Mouse (Mus musculus) forebrain, embryonic 10.5 days (tissue): ENCODE results near the gene Atad5. TPM values are rescaled to one million over a fixed set of nuclear protein-coding genes. Genes with fewer than 3 reads are reported as not detected.

Source experiments
- DNase-seq: peaks from one replicate; pipeline ENCODE4 v3.0.0-alpha.2; 2017; ENCODE audit warnings: low spot score; ENCODE audit errors: extremely low spot score
- H3K27ac ChIP-seq: fragments of 300-500 bp; sonication (generic); 2 replicates; pipeline ENCODE4 v1.5.1; 2016; ENCODE audit warnings: mild to moderate bottlenecking
- H3K27me3 ChIP-seq: fragments of 300-500 bp; sonication (generic); 2 replicates; pipeline ENCODE4 v1.6.1; 2016; ENCODE audit warnings: mild to moderate bottlenecking; ENCODE audit not compliant: poor library complexity, severe bottlenecking
- H3K36me3 ChIP-seq: fragments of 300-500 bp; sonication (generic); replicated peaks from 2 replicates; pipeline ENCODE4 v1.6.1; 2016; ENCODE audit warnings: mild to moderate bottlenecking, moderate library complexity
- H3K4me1 ChIP-seq: fragments of 300-500 bp; sonication (generic); 2 replicates; pipeline ENCODE4 v1.6.1; 2016
- H3K4me3 ChIP-seq: fragments of 300-500 bp; sonication (generic); 2 replicates; pipeline ENCODE4 v1.5.1; 2016; ENCODE audit warnings: mild to moderate bottlenecking, moderate library complexity
- H3K9me3 ChIP-seq: fragments of 300-500 bp; sonication (generic); 2 replicates; pipeline ENCODE4 v1.6.1; 2016; ENCODE audit warnings: mild to moderate bottlenecking, moderate library complexity
- whole genome bisulfite sequencing: fragments of 180-500 bp; shearing (Covaris S2); methylation state at CpG from one replicate; pipeline ENCODE4 v1.1.7; 2016; 5-methylcytosine and 5-hydroxymethylcytosine counted together
- polyA plus RNA-seq: library from polyadenylated mRNA; unstranded; fragments of >200 nt; fragmentation: Nextera tagmentation; extraction: Ambion mirVana; gene quantifications from 2 replicates; pipeline ENCODE4 v1.2.1, GENCODE M21; 2016

The Atad5 gene
- polyA plus RNA-seq, 1 experiment from 2014 or later, result 20.3 TPM

DNA sequence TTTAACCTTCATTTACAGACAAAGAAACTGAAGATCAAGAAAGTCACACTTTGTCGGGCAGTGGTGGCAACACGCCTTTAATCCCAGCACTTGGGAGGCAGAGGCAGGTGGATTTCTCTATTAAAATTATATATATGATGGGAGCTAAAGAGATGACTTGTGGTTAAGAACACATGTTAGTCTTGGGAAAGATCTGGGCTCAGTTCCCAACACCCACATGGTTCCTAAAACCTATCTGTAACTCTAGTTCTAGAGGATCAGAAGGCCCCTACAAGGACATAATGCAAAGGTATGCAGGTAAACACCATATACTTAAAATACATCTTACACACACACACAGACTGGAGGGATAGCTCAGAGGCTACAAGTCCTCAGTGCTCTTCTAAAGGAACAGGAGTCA, 18.2 kb upstream of the Atad5 start:
- Histone ChIP-seq H3K27ac (no peak overlapping the region), H3K27me3 (no peaks in the 10 kb centered on the region), H3K9me3 (no peaks in the 10 kb centered on the region), H3K4me1 (no peaks in the 10 kb centered on the region), H3K36me3 (peaks cover 14% of the 10 kb centered on the region), H3K4me3 (no peak overlapping the region)
- WGBS, result 98% methylated on average over 2 of the region's 2 CpGs
- no peak for DNase-seq

DNA sequence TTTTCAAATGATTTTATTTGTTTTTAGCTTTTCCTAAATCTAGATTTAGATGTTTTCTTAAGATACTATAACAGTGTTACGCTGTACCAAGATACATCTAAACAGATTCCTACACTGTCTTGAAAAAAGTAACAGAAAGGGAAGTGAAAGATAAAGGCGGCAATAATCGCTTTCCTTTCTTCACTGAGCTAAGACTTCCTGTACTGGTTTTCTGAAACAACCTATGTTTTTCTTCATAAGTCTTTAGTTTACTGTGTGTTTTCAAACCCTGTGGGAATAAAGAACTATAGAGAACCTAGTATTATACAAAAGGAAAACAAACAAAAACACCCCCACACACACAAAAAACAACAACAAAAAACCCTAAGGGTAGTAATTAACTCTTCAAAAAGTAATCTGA, 16.8 kb upstream of the Atad5 start:
- H3K4me1 ChIP-seq, result no peaks in the 10 kb centered on the region
- H3K27me3 ChIP-seq, result no peaks in the 10 kb centered on the region
- peaks cover 19% of the 10 kb centered on the region for H3K36me3 ChIP-seq
- H3K27ac ChIP-seq, result no peak overlapping the region
- H3K4me3 ChIP-seq, result no peak overlapping the region
- no peak for DNase-seq
- WGBS, result 94% methylated on average over 3 of the region's 3 CpGs
- no peaks in the 10 kb centered on the region for H3K9me3 ChIP-seq

DNA sequence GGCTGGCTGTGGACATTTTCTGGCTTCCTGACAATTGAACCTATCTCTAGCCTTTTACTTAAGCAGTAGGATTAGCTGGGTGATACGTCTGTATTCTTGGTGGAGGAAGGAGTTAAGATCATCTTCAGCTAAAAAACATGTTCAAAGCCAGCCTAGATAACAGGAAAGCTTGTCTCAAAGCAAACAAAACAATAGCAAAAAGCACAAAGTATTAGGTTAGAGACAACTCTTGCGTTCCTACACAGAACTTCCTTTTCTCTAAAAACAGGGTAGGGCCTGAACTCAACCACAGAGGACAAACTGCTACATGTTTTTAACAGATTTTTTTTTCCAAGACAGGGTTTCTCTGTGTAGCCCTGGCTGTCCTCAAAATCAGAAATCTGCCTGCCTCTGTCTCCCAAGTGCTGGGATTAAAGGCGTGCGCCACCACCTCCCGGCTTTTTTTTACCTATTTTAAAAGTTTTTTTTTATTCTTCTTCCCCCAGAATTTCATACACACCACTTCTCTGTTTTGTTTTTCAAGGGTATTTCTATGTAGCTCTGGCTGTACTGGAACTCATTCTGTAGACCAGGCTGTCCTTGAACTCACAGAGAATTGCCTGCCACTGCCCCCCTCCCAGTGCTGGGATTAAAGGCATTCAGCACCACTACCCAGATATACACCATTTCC, 13.5 kb upstream of the Atad5 start:
- WGBS, result 95% methylated on average over 5 of the region's 5 CpGs
- DNase-seq, result no peak

DNA sequence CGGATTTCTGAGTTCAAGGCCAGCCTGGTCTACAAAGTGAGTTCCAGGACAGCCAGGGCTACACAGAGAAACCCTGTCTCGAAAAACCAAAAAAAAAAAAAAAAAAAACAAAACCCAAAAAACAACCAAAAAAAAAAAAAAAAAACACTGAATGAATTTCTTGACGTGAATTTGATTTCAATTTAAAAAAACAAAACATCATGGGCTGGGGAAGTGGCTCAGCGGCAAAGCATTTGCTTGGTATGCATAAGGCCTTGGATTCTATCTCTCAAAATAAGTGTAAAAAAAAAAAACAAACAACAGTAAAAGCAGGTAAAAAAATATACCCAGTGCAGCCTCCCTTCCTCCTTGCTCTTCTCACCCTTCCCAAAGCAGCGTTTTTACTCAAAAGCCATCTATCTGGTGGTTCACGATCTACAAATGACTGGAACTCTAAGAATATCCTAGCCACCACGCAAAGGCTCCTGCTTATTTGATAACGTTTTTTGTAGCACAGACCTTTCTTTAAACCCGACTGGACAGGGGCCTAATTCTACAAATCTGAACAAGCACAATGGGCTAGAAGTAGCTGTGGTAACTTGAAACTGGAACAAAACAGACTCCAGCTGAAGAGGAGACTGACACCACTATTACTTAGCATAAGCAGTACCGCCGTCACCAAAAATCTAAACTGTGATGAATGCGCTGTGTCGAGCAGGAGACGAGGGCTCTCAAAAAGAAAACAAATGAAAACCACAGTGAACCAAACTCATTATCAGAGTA, 11.2 kb upstream of the Atad5 start:
- peaks cover 26% of the 10 kb centered on the region for H3K4me1 ChIP-seq

More for the DNA sequence above, 13.5 kb upstream of the Atad5 start:
- peaks cover 31% of the 10 kb centered on the region for H3K36me3 ChIP-seq
- no peaks in the 10 kb centered on the region for H3K27me3 ChIP-seq
- H3K9me3 ChIP-seq, result no peaks in the 10 kb centered on the region
- no peak overlapping the region for H3K27ac ChIP-seq
- H3K4me1 ChIP-seq, result peaks cover 14% of the 10 kb centered on the region
- H3K4me3 ChIP-seq, result no peak overlapping the region

DNA sequence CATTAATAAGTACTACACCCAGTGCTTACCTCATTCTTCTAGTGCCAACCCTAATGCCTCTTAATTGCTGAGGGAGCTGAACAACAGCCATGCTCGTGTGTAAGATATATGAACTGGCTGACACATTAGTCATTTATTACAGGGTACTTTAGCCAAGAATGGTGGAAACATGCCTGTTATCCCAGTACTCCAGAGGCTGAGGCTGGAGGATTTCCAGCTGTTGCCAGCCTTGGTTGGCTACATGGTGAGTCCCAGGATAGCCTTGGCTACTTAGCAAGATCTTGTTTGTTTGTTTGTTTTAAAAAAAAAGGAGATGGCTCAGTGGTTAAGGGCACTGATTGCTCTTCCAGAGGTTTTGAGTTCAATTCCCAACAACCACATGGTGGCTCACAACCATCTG, 10.4 kb upstream of the Atad5 start:
- DNase-seq, result no peak
- H3K9me3 ChIP-seq, result no peaks in the 10 kb centered on the region
- H3K27me3 ChIP-seq, result no peaks in the 10 kb centered on the region
- no peak overlapping the region for H3K27ac ChIP-seq
- H3K4me3 ChIP-seq, result no peak overlapping the region
- H3K36me3 ChIP-seq, result peaks cover 30% of the 10 kb centered on the region
- H3K4me1 ChIP-seq, result peaks cover 26% of the 10 kb centered on the region
- 79% methylated on average over 1 of the region's 1 CpGs for WGBS

More for the DNA sequence above, 11.2 kb upstream of the Atad5 start:
- DNase-seq, result no peak
- Histone ChIP-seq H3K36me3 (peaks cover 31% of the 10 kb centered on the region), H3K4me3 (no peak overlapping the region), H3K27me3 (no peaks in the 10 kb centered on the region), H3K9me3 (no peaks in the 10 kb centered on the region), H3K27ac (no peak overlapping the region)
- 78% methylated on average over 13 of the region's 14 CpGs for WGBS

DNA sequence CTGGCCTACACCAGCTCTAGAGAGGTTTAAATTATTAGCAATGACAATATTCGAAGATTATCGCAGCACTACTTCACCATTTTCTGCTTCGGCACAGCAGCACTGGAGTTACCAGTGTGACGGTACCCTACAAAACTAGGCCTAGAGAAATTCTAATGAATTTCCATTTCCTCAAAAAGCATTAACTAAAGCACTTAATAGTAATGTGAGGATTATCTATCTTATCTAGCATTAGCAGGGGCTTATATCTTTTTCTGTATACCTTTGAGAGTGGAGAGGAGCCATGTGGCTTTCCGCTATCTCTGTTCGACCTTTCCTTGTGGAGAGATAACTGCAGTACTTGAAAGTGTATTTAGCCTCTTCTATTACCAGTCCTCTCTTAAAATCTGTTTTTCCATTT, 9.4 kb upstream of the Atad5 start:
- 70% methylated on average over 6 of the region's 6 CpGs for WGBS
- peaks cover 26% of the 10 kb centered on the region for H3K4me1 ChIP-seq
- DNase-seq, result no peak
- H3K4me3 ChIP-seq, result peak overlapping the region; percentile 97
- H3K27ac ChIP-seq, result peak overlapping the region; percentile 99
- peaks cover 25% of the 10 kb centered on the region for H3K36me3 ChIP-seq
- H3K27me3 ChIP-seq, result no peaks in the 10 kb centered on the region
- no peaks in the 10 kb centered on the region for H3K9me3 ChIP-seq

DNA sequence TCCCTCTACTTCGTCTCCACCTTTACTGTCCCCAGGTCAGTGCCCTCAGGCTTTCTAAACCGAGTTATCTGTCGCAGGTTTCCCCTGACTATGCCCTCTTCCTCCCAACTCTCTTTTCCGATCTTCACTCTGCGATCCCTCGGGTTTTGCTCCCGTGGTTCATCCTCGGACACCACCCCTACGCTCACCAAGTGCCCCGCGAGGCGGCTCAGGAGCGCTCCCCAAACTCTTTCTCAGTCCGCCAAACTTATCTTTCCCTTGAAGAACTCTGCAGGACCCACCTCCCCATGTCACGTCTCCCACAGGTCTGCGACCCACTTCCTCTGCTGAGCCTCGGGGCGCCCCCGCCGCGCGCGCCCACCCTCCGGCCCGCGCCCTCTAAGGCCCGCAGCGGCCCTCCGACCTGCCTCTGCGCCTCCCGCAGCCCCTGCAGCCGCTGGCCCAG, 8.8 kb upstream of the Atad5 start:
- H3K4me1 ChIP-seq, result peaks cover 26% of the 10 kb centered on the region
- H3K36me3 ChIP-seq, result peaks cover 25% of the 10 kb centered on the region
- peak overlapping the region; percentile 97 for H3K4me3 ChIP-seq
- peak overlapping the region; percentile 99 for H3K27ac ChIP-seq
- DNase-seq, result no peak
- under 1% methylated on average over 32 of the region's 32 CpGs for WGBS
- H3K27me3 ChIP-seq, result no peaks in the 10 kb centered on the region
- no peaks in the 10 kb centered on the region for H3K9me3 ChIP-seq

DNA sequence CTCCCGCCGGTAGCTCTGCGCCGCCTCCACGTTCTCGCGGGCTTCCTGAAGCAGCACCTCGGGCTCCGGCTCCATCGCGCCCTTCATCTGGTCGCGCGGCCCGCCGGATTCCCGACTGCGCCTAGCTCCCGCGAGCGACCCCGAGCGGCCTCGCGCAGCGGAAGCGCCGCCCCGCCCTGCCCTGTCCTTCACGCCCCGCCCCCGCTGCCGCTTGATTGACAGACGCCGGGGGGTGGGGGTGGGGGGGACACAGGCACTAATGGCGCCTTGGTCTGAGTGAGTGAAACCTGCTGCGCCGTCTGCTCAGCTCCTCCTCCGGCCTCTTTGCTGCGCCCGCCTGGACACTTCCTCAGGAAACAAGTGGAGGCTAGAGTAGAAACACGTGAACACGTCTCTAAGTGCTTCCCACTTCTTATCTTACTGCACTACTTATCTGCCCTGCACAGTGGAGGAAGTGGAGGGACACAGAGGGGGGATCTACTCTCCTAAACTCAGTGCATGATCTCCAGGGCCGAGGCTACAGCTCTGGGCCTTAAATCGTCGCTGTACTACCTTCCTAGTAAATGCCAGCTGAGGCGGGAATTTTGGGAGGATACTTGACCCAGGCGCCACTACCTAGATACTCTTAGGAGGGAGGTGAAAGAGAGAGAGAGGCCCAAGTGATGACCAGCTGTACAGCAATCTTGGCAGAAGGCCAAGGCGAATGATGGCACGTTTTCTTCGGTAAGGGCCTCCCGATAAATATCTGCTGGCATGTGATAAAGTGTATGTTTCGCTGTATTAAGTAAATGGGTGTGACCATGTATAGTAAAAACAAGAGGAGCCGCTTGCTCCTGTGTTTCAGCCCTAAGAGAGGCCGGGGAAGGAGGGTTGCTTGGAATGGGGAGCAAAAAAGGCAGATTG, 8.1 kb upstream of the Atad5 start, which contains the start of gene Crlf3:
Gene Crlf3 (minus strand): TSS at position 166 of the 903 bp plus-strand sequence.
- peak within 1 kb of the TSS; percentile 97 for H3K4me3 ChIP-seq
- peak; percentile 92 for DNase-seq
- H3K4me1 ChIP-seq, result peaks cover 26% of the 10 kb centered on the region
- H3K36me3 ChIP-seq, result peaks cover 20% of the 10 kb centered on the region
- 11% methylated on average over 55 of the region's 55 CpGs for WGBS
- peak within 1 kb of the TSS; percentile 99 for H3K27ac ChIP-seq
- no peaks in the 10 kb centered on the region for H3K9me3 ChIP-seq
- no peaks in the 10 kb centered on the region for H3K27me3 ChIP-seq

DNA sequence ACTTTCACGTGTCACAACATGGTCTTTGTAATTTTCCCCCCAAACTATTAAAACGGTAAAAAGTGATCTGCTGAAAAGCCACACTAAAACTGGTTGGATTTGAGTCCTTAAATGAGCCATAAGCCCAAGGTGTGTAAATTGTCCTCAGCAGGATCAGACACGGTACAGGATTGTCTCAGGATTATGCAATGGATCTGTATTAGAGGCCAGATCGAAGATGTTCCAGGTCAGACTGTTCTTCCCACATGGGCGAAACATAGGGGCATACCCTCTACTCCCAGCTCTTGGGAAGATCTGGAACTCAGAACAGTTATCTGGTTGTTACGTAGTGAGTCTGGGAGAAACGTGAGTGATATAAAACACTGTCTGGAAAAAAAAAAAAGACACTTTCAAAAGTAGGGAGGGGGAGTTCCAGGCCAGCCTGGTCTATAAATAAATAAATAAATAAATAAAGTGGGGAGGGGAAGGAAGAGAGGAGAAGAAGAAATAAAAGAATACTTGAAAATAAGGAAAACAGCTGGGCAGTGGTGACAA, 7.3 kb upstream of the Atad5 start:
- no peaks in the 10 kb centered on the region for H3K9me3 ChIP-seq
- DNase-seq, result no peak
- peaks cover 26% of the 10 kb centered on the region for H3K4me1 ChIP-seq
- 0 out of 2 replicates have a peak overlapping the region, but pooled peaks have one; percentile 99 for H3K27ac ChIP-seq
- H3K36me3 ChIP-seq, result peaks cover 17% of the 10 kb centered on the region
- H3K4me3 ChIP-seq, result peak overlapping the region; percentile 97
- H3K27me3 ChIP-seq, result no peaks in the 10 kb centered on the region
- WGBS, result 85% methylated on average over 7 of the region's 7 CpGs

DNA sequence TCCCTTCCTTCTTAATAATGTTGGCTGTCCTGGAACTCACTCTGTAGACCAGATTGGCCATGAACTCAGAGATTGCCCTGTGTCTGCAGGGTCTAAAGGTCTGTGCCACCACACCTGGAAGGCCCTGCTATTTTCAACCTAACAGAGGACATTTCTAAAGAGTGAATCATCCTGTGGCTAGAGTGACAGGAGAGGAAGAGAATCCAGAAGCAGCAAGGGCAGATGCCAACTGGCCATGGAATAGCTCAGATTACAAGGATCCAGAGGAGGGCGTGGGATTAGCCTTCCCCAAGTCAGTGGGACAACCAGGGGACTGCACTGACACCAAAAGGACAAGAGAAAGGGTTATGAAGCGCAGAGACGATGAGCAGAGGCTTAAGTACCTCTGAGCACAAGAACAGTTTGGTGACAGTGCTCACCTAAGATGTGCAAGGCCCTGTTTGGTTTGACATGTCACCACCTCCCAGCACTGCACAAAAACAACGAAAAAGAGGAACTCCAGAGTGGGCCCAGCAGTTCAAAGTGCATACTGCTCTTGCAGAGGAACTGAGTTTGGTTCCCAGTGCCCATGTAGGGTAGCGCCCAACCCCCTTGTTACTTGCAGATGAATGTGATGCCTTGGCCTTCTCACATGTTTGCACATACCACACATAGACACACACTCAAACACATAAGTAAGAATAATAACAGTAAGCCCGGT, 3.7 kb upstream of the Atad5 start:
- no peaks in the 10 kb centered on the region for H3K9me3 ChIP-seq
- no peak for DNase-seq
- H3K27ac ChIP-seq, result no peak overlapping the region
- WGBS, result 81% methylated on average over 6 of the region's 6 CpGs
- no peak overlapping the region for H3K4me3 ChIP-seq
- H3K27me3 ChIP-seq, result no peaks in the 10 kb centered on the region
- peaks cover 20% of the 10 kb centered on the region for H3K4me1 ChIP-seq
- H3K36me3 ChIP-seq, result no peaks in the 10 kb centered on the region

DNA sequence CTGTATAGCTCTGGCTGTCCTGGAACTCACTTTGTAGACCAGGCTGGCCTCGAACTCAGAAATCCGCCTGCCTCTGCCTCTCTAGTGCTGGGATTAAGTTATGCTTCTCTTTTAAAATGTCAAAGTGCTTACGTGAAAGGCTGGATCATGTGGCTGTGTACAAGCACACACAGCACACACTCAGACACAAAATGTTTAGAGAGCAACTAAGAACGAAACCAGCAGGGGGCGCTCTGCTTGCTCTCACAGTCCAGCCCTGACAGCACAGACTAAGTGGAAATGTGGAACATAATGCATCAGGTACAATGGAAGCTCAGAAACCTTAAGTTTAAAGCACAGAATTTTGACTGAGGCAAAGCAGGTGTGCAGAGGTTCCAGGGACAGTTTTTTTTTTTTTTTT, 2.4 kb upstream of the Atad5 start:
- peaks cover 18% of the 10 kb centered on the region for H3K4me1 ChIP-seq
- H3K36me3 ChIP-seq, result peaks cover 2% of the 10 kb centered on the region
- H3K27ac ChIP-seq, result no peak overlapping the region
- H3K9me3 ChIP-seq, result no peaks in the 10 kb centered on the region
- H3K4me3 ChIP-seq, result no peak overlapping the region; the same call in 1 of the 2 replicates
- DNase-seq, result peak; percentile 86
- H3K27me3 ChIP-seq, result no peaks in the 10 kb centered on the region
- 15% methylated on average over 5 of the region's 5 CpGs for WGBS

DNA sequence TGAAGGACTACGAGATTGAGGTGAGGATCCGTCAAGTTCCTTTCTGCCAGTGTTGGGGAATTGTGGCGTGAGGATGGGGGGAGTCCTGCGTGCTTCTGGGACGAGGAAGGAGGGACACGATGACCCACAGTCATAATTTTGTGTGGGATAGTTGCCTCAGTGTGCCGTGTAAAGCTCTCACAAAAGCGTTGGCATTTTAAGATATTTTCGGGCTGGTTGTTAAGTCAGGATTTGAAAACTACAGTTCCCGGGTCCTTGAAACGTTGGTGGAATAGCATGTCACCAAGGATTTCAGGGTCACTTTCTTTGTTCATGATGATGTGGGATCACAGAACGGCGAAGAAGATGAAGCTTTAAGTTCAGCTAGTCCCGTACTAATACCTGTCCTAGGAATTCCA, 616 bp downstream of the Atad5 start:
- Histone ChIP-seq H3K36me3 (peaks cover 23% of the 10 kb centered on the region), H3K4me1 (peaks cover 20% of the 10 kb centered on the region), H3K27ac (peak overlapping the region; percentile 95), H3K27me3 (no peaks in the 10 kb centered on the region), H3K4me3 (peak overlapping the region; percentile 100), H3K9me3 (no peaks in the 10 kb centered on the region)
- no peak for DNase-seq
- WGBS, result under 1% methylated on average over 14 of the region's 14 CpGs
